Mouse (Mus musculus) left cerebral cortex, adult 9 months (tissue): Measurements from ENCODE around the gene Arhgef38.
A peak's percentile ranks its signal among the peaks of the same experiment; 100 is the strongest.

Experiments
- DNase-seq, 2 experiments: peaks; one replicate each; pipeline ENCODE4 v3.0.0; 2022; ENCODE audit warnings: low spot score in 2 of 2

The Arhgef38 gene

GRCm38 (mm10) chr3:133234821-133235295 is at the start of gene Arhgef38:
Arhgef38 (minus strand) TSS chr3:133234949.
- no peak for DNase-seq

DNA sequence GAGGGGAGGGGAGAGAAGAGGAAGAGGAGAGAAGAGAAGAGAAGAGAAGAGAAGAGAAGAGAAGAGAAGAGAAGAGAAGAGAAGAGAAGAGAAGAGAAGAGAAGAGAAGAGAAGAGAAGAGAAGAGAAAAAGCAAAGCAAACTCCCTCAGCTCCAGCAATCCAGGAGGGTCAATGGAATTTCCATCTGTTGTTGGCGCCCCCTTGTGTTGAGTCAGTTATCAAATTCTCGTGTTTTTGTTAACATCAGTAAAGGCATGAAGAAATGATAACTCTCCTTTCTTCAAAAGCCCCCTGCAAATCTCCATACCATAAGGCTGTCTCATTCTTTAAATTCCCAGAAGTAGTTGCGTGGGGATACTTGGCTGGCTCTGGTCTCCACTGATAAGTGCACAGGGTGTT is 37.1 kb upstream of the Arhgef38 start:
- peak; percentile 25 to 91 for DNase-seq

DNA sequence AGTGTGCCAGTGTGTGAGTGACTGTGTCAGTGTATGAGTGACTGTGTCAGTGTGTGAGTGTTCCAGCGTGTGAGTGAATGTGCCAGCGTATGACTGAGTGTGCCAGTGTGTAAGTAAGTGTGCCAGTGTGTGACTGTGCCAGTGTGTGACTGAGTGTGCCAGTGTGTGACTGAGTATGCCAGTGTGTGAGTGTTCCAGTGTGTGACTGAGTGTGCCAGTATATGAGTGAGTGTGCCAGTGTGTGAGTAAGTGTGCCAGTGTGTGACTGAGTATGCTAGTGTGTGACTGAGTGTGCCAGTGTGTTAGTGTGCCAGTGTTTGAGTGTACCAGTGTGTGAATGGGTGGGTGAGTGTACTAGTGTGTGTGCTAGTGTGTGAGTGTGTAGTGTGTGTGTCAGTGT is 24.1 kb upstream of the Arhgef38 start:
- no peak for DNase-seq

- DNase-seq: no peak
These were observed 21.1 kb upstream of the Arhgef38 start for GRCm38 (mm10) chr3:133255842-133256241.

DNA sequence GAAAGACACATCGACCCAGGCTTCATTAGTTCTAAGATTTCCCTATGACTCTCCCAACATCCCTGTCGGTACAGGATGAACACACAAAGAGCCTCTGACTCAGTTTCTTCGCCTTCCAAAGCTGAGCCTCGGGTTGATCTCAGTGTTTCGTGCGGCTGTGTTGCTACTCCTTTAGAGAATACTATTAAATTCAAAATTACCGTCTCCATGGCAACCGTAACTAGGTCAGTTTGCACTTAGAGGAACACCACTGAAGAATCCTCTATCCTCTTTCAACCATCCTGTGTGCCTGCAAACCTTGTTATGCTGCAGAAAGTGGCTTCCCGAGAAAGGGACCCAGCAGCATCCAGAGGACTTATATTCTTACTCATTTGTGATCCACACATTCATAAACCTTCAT is 9.3 kb upstream of the Arhgef38 start:
- DNase-seq: peak; percentile 47 to 66

- DNase-seq: no peak
These were observed 7.2 kb upstream of the Arhgef38 start for GRCm38 (mm10) chr3:133241916-133242315.

DNA sequence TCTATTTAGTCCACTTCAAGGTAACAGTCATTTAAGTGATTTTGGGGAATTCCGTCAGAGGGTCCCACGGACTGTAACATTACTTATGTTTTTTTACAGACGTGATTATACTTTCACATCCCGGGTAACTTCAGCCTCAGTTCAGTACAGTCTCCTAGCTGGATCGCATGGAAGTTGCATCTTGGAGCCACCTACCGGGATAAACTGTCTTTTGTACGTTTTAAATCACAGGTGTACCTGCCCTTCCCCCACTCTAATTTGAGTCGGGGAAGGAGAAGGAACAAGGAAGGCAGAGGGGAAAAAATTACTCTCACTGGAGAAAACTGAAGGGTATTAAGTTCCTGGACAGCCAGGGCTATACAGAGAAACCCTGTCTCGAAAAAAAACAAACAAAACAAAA is 756 bp downstream of the Arhgef38 start:
- DNase-seq: no peak

- no peak for DNase-seq
These were observed 4.3 kb downstream of the Arhgef38 start for GRCm38 (mm10) chr3:133230427-133230826.

DNA sequence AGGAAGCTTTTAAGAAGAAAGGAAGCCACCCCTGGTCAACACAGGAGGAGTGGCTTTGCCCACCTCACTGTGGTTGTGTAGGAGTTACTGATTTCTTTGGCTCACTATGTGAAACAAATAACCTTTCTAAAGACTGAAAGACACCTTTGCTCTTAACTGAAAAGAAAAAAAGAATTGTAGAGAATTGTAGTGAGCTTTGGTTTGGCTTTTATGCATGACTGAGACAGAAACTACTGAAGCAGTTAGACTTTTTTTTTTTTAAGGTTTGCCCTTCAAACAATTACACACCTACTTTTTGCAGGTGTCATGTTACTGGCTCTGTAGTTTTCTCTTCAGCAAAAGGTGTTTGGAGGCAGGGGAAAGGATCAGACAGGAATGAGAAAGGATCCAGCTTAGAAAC is 5.2 kb downstream of the Arhgef38 start:
- DNase-seq: no peak

GRCm38 (mm10) chr3:133227258-133228012 is 7.3 kb downstream of the Arhgef38 start:
- DNase-seq: no peak

GRCm38 (mm10) chr3:133218501-133218900 is 16.2 kb downstream of the Arhgef38 start:
- no peak for DNase-seq

DNA sequence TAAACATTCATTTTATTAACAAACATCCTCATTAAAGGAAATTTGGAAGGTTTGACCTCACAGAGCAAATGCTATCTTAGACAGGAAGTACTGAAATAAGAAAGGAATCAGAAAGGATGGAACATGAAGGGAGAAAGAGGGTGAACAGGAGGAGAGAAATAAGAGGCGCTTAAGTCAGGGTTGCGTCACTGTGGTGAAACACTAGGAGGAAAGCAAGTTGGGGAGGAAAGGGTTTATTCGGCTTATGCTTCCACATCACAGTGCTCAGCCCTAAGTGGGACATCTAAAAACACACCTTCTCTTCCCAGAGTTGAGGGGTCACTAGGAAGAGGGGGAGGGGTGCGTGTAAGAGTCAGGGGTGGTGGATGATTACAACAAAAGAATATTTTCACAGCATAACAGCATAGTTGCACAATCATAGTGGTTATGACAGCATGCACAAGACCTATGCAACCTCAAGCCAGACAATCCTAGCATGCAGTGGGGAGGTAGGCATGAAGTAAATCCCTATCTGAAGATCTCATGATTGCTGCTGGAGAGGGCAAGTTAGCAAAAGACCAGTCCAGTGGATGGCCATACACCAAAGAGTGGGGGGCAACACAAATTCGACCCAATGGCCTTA is 19.4 kb downstream of the Arhgef38 start:
- no peak for DNase-seq

DNA sequence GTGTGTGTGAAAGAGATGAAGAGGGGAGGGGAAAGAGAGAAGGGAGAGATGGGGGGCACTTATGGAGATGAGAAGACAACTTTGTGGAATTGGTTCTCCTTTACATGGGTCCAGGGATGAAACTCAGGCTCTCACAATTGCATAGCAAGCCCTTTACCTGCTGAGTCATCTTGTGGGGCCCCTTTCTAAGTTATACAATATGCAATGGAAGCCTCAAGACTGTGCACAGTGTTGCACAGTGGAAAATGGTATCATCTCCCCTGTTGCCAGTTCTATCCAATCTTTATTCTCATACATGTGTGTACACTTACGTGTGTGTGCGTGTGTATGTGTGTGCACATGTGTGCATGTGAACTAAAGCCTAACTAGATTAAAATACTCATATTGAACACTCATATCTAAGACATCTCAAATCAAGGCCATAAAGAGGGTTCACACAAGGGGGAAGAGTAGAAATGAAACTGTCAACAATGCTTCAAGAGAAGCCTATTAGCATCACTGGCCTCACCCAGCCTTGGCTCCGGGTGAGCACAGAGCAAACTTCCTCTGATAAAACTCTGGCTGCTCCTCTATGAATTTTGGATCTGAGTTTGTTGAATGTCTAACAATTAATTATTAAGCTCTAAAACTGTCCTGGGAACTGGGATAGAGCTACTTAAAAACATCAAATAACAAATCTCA is 21.2 kb downstream of the Arhgef38 start:
- no peak for DNase-seq

DNA sequence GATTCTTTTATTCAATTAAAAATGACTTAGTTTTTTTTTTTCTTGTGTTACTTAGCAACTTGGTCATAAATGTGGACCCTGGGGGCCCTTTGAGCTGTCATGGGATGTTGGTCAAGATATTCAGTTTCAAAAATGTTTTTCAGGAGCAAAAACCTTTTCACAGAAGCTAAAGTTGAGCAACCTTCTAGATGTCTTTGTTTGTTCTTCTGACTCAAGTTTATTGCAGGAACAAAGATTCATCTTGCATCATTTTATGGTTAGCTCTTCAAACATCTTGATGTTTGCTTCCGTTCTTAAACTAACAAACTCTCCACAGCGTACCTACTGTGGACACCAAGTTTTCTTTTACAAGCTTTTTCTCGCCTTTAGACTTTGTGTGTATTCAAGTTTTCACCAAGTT is 23.4 kb downstream of the Arhgef38 start:
- no peak for DNase-seq

GRCm38 (mm10) chr3:133203713-133204112 is 31.0 kb downstream of the Arhgef38 start:
- DNase-seq: no peak

- DNase-seq: no peak
These were observed 32.6 kb downstream of the Arhgef38 start for GRCm38 (mm10) chr3:133202171-133202570.

DNA sequence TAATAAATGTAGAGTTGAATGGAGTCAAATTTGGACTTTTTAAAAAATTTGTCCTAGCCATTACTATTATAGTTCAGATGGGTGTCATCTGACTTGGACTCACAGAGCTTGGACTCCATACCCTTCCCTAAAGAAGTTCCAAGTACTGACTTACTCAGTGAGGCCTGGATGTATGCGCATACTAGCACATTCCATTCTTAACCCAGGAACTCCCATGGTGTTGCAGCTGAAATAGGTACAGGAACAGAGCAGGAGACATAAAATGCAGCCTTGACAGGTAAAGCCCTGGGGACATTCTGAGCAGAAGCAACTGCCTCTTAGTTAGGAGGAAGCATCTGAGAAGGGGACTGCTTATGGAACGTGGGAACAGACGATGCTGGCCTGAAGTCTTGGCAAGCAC is 45.8 kb downstream of the Arhgef38 start:
- no peak for DNase-seq

GRCm38 (mm10) chr3:133187524-133187923 is 47.2 kb downstream of the Arhgef38 start:
- DNase-seq: no peak

DNA sequence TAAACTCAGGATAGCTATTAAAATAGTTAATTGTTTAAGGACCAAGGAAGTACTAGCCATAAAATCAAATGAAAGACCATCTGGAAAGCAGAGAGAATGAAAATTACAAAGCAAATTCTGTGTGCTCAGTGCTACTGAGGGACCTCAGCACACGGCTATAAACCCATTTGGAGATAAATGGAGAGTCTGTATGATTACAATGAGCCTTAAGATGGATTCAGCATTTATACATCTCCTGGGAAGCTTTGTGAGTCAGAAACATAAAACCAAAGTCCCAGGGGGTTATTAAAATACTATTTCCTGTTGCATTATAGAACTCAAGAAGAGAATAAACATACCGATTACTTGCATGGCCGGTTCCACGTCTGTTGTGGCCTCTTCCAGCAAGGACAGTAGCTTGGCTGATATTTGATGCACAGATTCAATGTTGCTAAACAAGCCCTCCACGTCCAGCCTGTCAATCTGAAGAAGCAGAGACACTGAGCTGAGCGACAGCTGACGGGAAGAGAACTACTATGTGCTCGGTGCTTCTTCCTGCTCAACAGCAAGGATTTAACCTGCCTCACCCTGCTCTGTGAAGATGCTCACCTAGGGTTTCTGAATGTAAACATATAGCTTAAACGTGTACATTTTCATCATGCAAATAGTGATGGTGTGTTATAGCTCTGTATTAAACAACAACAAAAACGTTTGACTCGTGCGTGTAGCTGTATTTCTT is 58.6 kb downstream of the Arhgef38 start:
- no peak for DNase-seq

DNA sequence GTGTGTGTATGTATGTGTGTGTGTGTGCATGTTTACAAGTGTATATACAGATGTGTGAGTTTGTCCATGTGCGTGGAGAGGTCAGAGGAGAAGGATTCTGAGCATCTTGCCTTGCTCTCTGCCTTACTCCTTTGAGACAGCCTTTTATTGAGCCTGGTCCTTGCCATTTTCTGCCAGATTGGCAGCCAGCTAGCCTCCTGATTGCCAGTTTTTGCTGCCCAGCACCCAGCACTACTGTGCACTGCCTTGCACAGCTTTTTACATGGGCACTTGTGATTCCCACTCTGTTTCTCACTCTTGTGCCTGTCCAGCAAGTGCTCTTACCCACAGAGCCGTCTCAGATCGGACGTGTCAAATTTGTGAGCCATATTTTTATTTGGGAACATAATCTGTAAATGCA is 62.5 kb downstream of the Arhgef38 start:
- DNase-seq: no peak

DNA sequence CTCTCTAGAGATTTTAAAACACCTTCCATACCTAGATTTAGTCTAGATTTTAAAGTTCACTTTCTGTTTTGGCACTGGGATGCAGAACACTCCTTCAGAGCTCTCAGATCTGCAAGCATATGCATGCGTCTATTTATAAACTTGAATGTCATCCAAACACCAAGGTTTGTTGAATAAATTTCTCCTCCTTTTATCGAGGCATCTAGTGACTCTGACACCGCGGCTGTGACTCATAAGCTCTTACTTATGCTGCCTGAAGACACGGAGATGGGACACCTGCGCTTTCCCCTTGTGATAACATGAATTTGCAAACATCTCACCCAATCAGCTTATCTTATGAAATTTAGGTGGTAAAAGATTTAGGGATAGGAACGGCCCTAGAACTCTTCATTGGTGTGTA is 65.0 kb downstream of the Arhgef38 start:
- DNase-seq: peak; percentile 47 to 57

GRCm38 (mm10) chr3:133167550-133167949 is 67.2 kb downstream of the Arhgef38 start:
- no peak for DNase-seq
